Mouse (Mus musculus) testis, adult 2 months (tissue): ENCODE measurements at regions not wholly inside any gene's neighbourhood (a gene's known extent, or its start where the extent isn't known, plus 50 kb on each side); places are given as distances from the start of the nearest gene placed in this dataset.

Experiments used
- CTCF ChIP-seq: fragments of 200-500 bp; IDR thresholded peaks from 2 replicates; pipeline ENCODE4 v1.5.1; 2012; ENCODE audit warnings: low read depth, mild to moderate bottlenecking, inconsistent platforms, low read length, moderate library complexity; ENCODE audit not compliant: control insufficient read depth, insufficient read depth, insufficient replicate concordance
- POLR2A ChIP-seq: fragments of 200-500 bp; IDR thresholded peaks from 2 replicates; pipeline ENCODE4 v1.6.1; 2012; ENCODE audit warnings: low read depth, mild to moderate bottlenecking, inconsistent platforms, low read length, moderate library complexity; ENCODE audit not compliant: control insufficient read depth

GRCm38 (mm10) chr1:61352921-61353320 is 285.7 kb upstream of the Pard3b start:
- TF ChIP-seq CTCF = no peak
- no peak for TF ChIP-seq POLR2A
